Mouse (Mus musculus): Measurements from ENCODE around the gene Mapk13. TPM values are rescaled to one million over a fixed set of nuclear protein-coding genes. Genes with fewer than 3 reads are reported as not detected.
"Not testable (repeated sequence)": the region's sequence is repeated elsewhere in the genome, so short reads cannot be mapped to it uniquely, and the experiment has no call there.

The Mapk13 gene
- total RNA-seq, 1 experiment from 2014 or later: 0.73 TPM

GRCm38 (mm10) chr17:28774303-28774702 is 5.2 kb downstream of the Mapk13 start:
- not testable (repeated sequence) for ATAC-seq (replicated peaks; ENCODE audit: low read depth, poor library complexity, severe bottlenecking)

- no peak for ATAC-seq (replicated peaks; ENCODE audit: low read depth, poor library complexity, severe bottlenecking)
These were observed 6.1 kb downstream of the Mapk13 start for GRCm38 (mm10) chr17:28775161-28775560.

GRCm38 (mm10) chr17:28776817-28777216 is 7.7 kb downstream of the Mapk13 start:
- no peak for ATAC-seq (replicated peaks; ENCODE audit: low read depth, poor library complexity, severe bottlenecking)

- ATAC-seq (replicated peaks; ENCODE audit: low read depth, poor library complexity, severe bottlenecking): no peak
These were observed 8.3 kb downstream of the Mapk13 start for GRCm38 (mm10) chr17:28777231-28778005.

- no peak for ATAC-seq (replicated peaks; ENCODE audit: low read depth, poor library complexity, severe bottlenecking)
These were observed 10.6 kb downstream of the Mapk13 start for GRCm38 (mm10) chr17:28779735-28780134.

GRCm38 (mm10) chr17:28780836-28781235 is 11.7 kb downstream of the Mapk13 start:
- no peak for ATAC-seq (replicated peaks; ENCODE audit: low read depth, poor library complexity, severe bottlenecking)

GRCm38 (mm10) chr17:28781290-28782045 is 12.4 kb downstream of the Mapk13 start:
- ATAC-seq (replicated peaks; ENCODE audit: low read depth, poor library complexity, severe bottlenecking): no peak

- ATAC-seq (replicated peaks; ENCODE audit: low read depth, poor library complexity, severe bottlenecking): no peak
These were observed 15.9 kb downstream of the Mapk13 start for GRCm38 (mm10) chr17:28785036-28785435.

- no peak for ATAC-seq (replicated peaks; ENCODE audit: low read depth, poor library complexity, severe bottlenecking)
These were observed 18.4 kb downstream of the Mapk13 start for GRCm38 (mm10) chr17:28787507-28787906.

- ATAC-seq (replicated peaks; ENCODE audit: low read depth, poor library complexity, severe bottlenecking): no peak
These were observed 27.9 kb downstream of the Mapk13 start for GRCm38 (mm10) chr17:28797031-28797430.

- ATAC-seq (replicated peaks; ENCODE audit: low read depth, poor library complexity, severe bottlenecking): no peak
These were observed 30.4 kb downstream of the Mapk13 start for GRCm38 (mm10) chr17:28799291-28800160.

GRCm38 (mm10) chr17:28800281-28800670 is 31.2 kb downstream of the Mapk13 start:
- ATAC-seq (replicated peaks; ENCODE audit: low read depth, poor library complexity, severe bottlenecking): 0 out of 2 replicates have a peak, but pooled peaks have one; percentile 0

GRCm38 (mm10) chr17:28800671-28801412 is 31.7 kb downstream of the Mapk13 start, which contains the start of gene Brpf3:
TSS of gene Brpf3 (plus strand) at chr17:28801090.
- peak; percentile 43 for ATAC-seq (replicated peaks; ENCODE audit: low read depth, poor library complexity, severe bottlenecking)

GRCm38 (mm10) chr17:28801474-28802005 is 32.4 kb downstream of the Mapk13 start:
- peak; percentile 95 for ATAC-seq (replicated peaks; ENCODE audit: low read depth, poor library complexity, severe bottlenecking)

- ATAC-seq (replicated peaks; ENCODE audit: low read depth, poor library complexity, severe bottlenecking): no peak
These were observed 32.9 kb downstream of the Mapk13 start for GRCm38 (mm10) chr17:28802006-28802481.

GRCm38 (mm10) chr17:28803316-28803715 is 34.2 kb downstream of the Mapk13 start:
- no peak for ATAC-seq (replicated peaks; ENCODE audit: low read depth, poor library complexity, severe bottlenecking)

GRCm38 (mm10) chr17:28804973-28805372 is 35.9 kb downstream of the Mapk13 start:
- ATAC-seq (replicated peaks; ENCODE audit: low read depth, poor library complexity, severe bottlenecking): no peak

GRCm38 (mm10) chr17:28806770-28807169 is 37.7 kb downstream of the Mapk13 start:
- no peak for ATAC-seq (replicated peaks; ENCODE audit: low read depth, poor library complexity, severe bottlenecking)

GRCm38 (mm10) chr17:28808714-28809113 is 39.6 kb downstream of the Mapk13 start:
- ATAC-seq (replicated peaks; ENCODE audit: low read depth, poor library complexity, severe bottlenecking): no peak
